Mouse (Mus musculus) hindbrain, embryonic 14.5 days (tissue): Measurements from ENCODE around the gene Gm10974. TPM values are rescaled to one million over a fixed set of nuclear protein-coding genes. Genes with fewer than 3 reads are reported as not detected.

ENCODE experiments used
- ATAC-seq: fragments of 200-750 bp; cut with Nextera tagmentation; 2 replicates; pipeline ENCODE4 v1.8.0; 2017; ENCODE audit warnings: moderate number of reproducible peaks, mild to moderate bottlenecking, moderate TSS enrichment, moderate library complexity; ENCODE audit not compliant: low FRiP score
- DNase-seq: peaks from one replicate; pipeline ENCODE4 v3.0.0-alpha.2; 2015; ENCODE audit warnings: low spot score
- H3K27ac ChIP-seq: fragments of 300-500 bp; sonication (generic); 2 replicates; pipeline ENCODE4 v1.5.1; 2014; ENCODE audit warnings: mild to moderate bottlenecking, moderate library complexity
- H3K27me3 ChIP-seq: fragments of 300-500 bp; sonication (generic); 2 replicates; pipeline ENCODE4 v1.6.1; 2014; ENCODE audit warnings: mild to moderate bottlenecking, low read length, mixed read lengths; ENCODE audit not compliant: control insufficient read depth, insufficient read depth
- H3K36me3 ChIP-seq: fragments of 300-500 bp; sonication (generic); replicated peaks from 2 replicates; pipeline ENCODE4 v1.6.1; 2014; ENCODE audit not compliant: control insufficient read depth, insufficient read depth
- H3K4me1 ChIP-seq: fragments of 300-500 bp; sonication (generic); replicated peaks from 2 replicates; pipeline ENCODE4 v1.6.1; 2014; ENCODE audit warnings: antibody characterized with exemption, low read length, mixed read lengths; ENCODE audit not compliant: control insufficient read depth, insufficient read depth
- H3K4me2 ChIP-seq: fragments of 300-500 bp; sonication (generic); replicated peaks from 2 replicates; pipeline ENCODE4 v1.6.1; 2014; ENCODE audit warnings: mild to moderate bottlenecking, moderate library complexity
- H3K4me3 ChIP-seq: fragments of 300-500 bp; sonication (generic); replicated peaks from 2 replicates; pipeline ENCODE4 v1.5.1; 2014; ENCODE audit warnings: mild to moderate bottlenecking, low read length
- H3K9ac ChIP-seq: fragments of 300-500 bp; sonication (generic); 2 replicates; pipeline ENCODE4 v1.6.1; 2014
- H3K9me3 ChIP-seq: fragments of 300-500 bp; sonication (generic); 2 replicates; pipeline ENCODE4 v1.6.1; 2016; ENCODE audit warnings: low read length; ENCODE audit not compliant: control insufficient read depth
- WGBS: fragments of 180-500 bp; shearing (Covaris S2); extraction: QIAGEN DNeasy Blood & Tissue Kit; methylation state at CpG from one replicate; pipeline ENCODE4 v1.1.7; 2014; 5-methylcytosine and 5-hydroxymethylcytosine counted together
- polyA plus RNA-seq: library from polyadenylated mRNA; unstranded; fragments of >200 nt; fragmentation: Nextera tagmentation; extraction: Ambion mirVana; gene quantifications from 2 replicates; pipeline ENCODE4 v1.2.1, GENCODE M21; 2014

Gm10974 gene
- polyA plus RNA-seq, 1 experiment from 2014 or later, result not detected

DNA sequence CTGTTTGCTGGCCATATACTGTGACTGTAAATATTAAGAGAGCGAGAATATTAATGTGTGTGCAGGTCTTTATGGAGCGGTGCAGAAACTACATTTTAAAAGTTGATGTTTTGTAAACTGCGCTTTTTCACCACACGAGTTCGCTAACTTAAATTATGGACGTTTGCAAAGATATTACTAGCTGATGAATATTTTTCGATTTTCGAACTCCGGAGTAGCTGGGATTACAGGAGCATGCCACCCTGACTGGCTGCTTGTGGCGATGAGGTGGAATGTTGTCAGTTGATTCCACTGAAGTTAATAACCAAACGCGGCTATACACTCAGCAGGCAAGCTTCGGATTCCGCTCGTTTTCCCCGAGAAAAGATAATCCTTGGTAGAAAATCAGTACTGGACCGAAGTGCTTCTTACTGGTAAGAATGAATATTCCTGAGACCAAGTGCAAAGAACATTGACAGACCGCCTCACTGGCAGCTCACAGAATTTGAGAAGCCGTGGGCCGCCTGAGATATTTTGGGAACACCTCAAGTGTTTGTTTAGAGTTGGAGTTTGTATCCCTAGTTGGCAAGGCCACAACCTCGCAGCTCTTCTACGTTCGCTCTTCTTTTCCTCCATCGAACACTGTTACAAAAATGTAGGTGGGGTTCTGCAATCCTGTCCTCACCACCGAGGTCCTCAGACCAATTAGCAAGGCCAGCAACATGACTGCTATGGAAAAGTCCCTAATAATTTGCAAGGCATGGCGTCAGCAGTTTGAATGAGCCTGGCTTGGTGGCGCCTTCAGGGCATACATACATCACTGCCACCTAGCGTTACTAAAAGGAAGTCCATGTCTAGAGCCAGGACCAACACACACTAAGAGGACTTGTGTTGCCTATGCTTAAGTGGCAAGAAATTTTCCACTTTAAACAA, 23.2 kb downstream of the Gm10974 start:
- no peak overlapping the region for H3K27ac ChIP-seq
- no peak overlapping the region for H3K9ac ChIP-seq
- peak overlapping the region; percentile 54 for H3K4me3 ChIP-seq
- peak; percentile 79; the same call in 1 of the 2 replicates for ATAC-seq
- WGBS, result 16% methylated on average over 28 of the region's 28 CpGs
- DNase-seq, result peak; percentile 80
- H3K9me3 ChIP-seq, result no peaks in the 10 kb centered on the region
- peak overlapping the region; percentile 94 for H3K4me2 ChIP-seq
- H3K27me3 ChIP-seq, result peaks cover 15% of the 10 kb centered on the region
- H3K4me1 ChIP-seq, result peaks cover 3% of the 10 kb centered on the region
- no peaks in the 10 kb centered on the region for H3K36me3 ChIP-seq

DNA sequence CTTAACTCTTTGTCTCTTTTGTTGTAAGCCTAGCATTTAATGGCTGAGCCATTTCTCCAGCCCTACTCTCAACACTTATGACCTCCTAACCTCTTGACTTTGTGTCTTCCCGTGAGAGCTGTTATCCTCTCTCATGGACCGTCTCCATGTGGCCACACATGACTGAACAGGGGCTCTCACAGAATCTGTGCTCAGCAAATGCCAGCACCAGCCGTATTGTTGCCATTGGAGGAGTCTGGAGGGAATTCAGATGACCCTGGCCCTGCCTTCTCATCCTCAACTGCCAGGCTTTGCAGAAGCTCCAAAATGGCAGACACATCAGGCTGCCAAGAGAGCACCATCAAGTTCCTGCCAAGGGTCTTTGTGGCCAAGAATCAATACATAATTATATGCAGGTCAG, 31.6 kb downstream of the Gm10974 start:
- Histone ChIP-seq H3K36me3 (no peaks in the 10 kb centered on the region), H3K4me1 (no peaks in the 10 kb centered on the region), H3K9ac (no peak overlapping the region), H3K27me3 (no peaks in the 10 kb centered on the region), H3K9me3 (no peaks in the 10 kb centered on the region), H3K4me2 (no peak overlapping the region), H3K27ac (no peak overlapping the region), H3K4me3 (no peak overlapping the region)
- ATAC-seq (no peak), DNase-seq (no peak)
- WGBS, result 29% methylated on average over 3 of the region's 3 CpGs

DNA sequence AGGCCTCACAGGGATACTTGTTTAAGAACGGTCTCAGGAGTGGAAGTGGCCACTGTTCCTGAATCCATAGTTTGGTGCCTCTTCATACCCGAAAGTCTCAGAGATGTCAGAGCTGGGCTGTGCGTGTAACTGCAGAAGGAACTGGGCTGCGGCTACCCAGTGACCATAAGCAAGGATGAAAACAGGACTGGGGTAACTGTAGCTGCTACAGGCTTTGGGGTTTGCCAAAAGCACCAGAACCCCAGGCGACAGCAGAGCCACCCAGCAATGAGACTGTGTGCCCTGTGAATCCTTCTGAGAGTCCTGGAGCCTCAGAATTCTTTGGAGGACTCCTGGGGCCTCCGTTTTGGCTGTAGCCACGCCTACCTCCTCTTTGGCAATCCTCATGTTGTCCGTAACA, 35.9 kb downstream of the Gm10974 start:
- Histone ChIP-seq H3K27me3 (no peaks in the 10 kb centered on the region), H3K4me2 (no peak overlapping the region), H3K4me3 (no peak overlapping the region), H3K9me3 (no peaks in the 10 kb centered on the region), H3K36me3 (no peaks in the 10 kb centered on the region), H3K4me1 (no peaks in the 10 kb centered on the region), H3K9ac (no peak overlapping the region), H3K27ac (no peak overlapping the region)
- 69% methylated on average over 8 of the region's 8 CpGs for WGBS
- ATAC-seq (no peak), DNase-seq (no peak)

DNA sequence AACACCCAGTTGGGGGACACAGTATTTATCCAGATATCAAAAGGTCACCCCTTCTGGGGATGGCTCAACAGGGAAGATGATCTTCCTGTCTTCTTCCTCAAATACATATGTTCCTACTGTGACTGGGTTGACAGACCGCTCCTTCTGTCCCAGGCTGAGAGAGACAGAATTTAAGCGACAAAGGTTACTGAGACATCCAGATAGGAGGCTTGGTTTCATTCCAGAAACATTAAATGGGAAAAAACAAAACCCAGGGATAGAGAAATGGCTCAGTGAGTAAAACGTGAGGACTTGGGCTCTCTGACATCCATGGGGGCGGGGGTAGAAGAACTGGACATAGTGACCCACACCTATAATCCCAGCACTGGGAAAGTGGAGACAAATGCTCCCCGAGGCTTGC, 37.2 kb downstream of the Gm10974 start:
- H3K27me3 ChIP-seq, result no peaks in the 10 kb centered on the region
- no peaks in the 10 kb centered on the region for H3K9me3 ChIP-seq
- no peak overlapping the region for H3K9ac ChIP-seq
- H3K4me3 ChIP-seq, result no peak overlapping the region
- H3K4me2 ChIP-seq, result no peak overlapping the region
- no peaks in the 10 kb centered on the region for H3K4me1 ChIP-seq
- H3K36me3 ChIP-seq, result no peaks in the 10 kb centered on the region
- DNase-seq (no peak), ATAC-seq (no peak)
- no peak overlapping the region for H3K27ac ChIP-seq
- 88% methylated on average over 5 of the region's 5 CpGs for WGBS

DNA sequence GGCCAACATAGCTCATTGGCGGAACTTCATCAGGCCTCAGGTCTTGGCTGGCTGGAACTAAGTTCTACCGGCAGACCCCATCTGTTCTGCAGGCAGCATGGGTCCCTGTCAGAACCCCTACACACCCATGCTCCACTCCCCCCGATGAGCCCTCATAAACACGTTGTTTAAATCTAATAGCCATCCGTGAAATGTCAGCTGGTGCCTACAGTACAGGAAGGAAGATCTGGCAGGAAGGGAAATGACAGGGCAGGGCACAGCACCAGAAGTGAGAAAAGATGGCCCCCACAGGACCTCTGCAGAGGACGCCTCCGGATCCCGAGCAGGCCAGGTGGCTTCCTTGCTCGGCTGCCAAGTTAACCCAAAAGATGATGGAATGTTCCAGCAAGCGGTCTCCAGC, 38.4 kb downstream of the Gm10974 start:
- WGBS, result 60% methylated on average over 10 of the region's 10 CpGs
- no peaks in the 10 kb centered on the region for H3K27me3 ChIP-seq
- no peaks in the 10 kb centered on the region for H3K9me3 ChIP-seq
- no peak for DNase-seq
- H3K9ac ChIP-seq, result no peak overlapping the region
- no peak overlapping the region for H3K4me3 ChIP-seq
- no peaks in the 10 kb centered on the region for H3K4me1 ChIP-seq
- no peak for ATAC-seq
- no peak overlapping the region for H3K27ac ChIP-seq
- H3K36me3 ChIP-seq, result no peaks in the 10 kb centered on the region
- H3K4me2 ChIP-seq, result no peak overlapping the region

DNA sequence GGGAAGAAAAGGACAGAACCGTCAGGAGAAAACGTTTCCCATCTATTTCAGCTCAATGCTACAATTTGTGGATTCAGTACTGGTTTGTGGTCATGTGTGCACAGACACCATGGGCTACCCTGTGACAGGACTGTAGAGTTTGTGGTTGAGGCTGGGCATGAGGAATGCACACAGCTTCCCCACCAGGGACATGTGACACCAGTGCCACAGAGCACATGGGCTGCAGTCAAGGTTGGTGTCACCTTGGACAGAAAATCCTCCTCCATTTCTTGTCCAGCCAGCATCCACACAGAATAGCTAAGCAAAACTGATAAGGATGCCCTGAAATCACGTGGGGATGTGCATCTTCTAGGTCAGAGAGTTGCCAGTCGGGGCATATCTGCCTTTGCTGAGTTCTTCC, 39.1 kb downstream of the Gm10974 start:
- ATAC-seq, result no peak
- 81% methylated on average over 4 of the region's 4 CpGs for WGBS

DNA sequence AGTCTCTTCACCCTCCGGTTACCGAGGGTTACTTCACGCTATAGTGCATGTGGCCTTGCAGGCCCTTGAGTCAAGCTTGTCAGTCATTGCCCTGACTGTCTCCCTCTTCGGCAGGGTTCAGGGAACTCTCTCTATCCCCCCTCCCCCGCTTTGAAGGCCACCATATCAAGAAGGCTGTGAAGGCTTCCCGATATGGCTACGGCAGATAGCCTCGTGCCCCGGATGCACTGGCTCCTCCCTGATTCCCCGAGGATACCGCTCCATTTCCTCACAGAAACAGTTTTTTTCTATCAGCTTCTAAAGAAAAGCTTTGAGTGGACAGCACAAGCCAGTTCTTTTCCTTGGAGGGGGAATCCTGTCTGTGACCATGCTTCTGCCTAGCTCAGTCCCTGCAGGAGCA, 39.8 kb downstream of the Gm10974 start:
- H3K4me1 ChIP-seq, result no peaks in the 10 kb centered on the region
- no peaks in the 10 kb centered on the region for H3K9me3 ChIP-seq
- ATAC-seq (no peak), DNase-seq (no peak)
- no peak overlapping the region for H3K4me2 ChIP-seq
- 53% methylated on average over 11 of the region's 11 CpGs for WGBS
- no peaks in the 10 kb centered on the region for H3K36me3 ChIP-seq
- no peak overlapping the region for H3K9ac ChIP-seq
- H3K4me3 ChIP-seq, result no peak overlapping the region
- H3K27ac ChIP-seq, result no peak overlapping the region
- no peaks in the 10 kb centered on the region for H3K27me3 ChIP-seq

More for the DNA sequence above, 39.1 kb downstream of the Gm10974 start:
- H3K27me3 ChIP-seq, result no peaks in the 10 kb centered on the region
- no peaks in the 10 kb centered on the region for H3K36me3 ChIP-seq
- H3K27ac ChIP-seq, result no peak overlapping the region
- no peaks in the 10 kb centered on the region for H3K4me1 ChIP-seq
- no peak overlapping the region for H3K4me3 ChIP-seq
- H3K4me2 ChIP-seq, result no peak overlapping the region
- H3K9me3 ChIP-seq, result no peaks in the 10 kb centered on the region
- DNase-seq, result no peak
- H3K9ac ChIP-seq, result no peak overlapping the region

DNA sequence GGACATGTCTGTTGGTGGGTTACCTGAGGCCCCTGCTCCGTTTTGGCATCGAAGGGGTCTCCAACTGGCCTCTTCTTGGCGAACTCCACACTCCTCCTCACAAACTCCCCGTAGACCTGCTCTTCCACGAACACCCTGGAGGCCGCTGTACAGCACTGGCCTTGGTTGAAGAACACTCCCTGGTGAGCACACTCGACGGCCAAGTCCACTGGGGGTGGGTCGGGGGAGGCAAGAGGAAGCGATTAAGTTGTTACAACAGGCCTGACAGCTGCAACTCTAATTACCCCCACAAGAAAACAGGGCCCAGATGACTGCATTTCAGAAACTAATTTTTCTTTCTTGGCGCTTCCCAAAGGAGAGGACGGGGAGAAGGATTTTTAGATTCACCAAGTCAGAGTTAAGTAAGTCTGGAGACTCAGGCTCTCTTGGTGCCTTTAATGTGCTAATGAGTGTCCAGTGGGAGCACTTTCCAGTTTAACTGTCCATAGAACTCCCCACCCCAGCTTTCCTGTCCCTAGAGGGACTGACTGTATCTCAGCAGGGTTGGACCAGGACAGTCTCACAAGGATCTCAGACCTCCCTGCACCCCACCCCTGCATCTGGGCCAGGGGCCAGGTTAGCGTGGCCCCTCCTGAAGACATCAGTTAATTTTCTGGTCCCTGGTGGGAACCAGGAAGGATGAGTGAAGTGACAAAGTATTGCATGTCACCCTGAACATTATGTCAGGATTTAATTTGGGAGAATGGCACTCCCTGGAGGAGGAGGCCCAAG, 40.4 kb downstream of the Gm10974 start:
- WGBS, result 54% methylated on average over 13 of the region's 13 CpGs
- ATAC-seq, result no peak

DNA sequence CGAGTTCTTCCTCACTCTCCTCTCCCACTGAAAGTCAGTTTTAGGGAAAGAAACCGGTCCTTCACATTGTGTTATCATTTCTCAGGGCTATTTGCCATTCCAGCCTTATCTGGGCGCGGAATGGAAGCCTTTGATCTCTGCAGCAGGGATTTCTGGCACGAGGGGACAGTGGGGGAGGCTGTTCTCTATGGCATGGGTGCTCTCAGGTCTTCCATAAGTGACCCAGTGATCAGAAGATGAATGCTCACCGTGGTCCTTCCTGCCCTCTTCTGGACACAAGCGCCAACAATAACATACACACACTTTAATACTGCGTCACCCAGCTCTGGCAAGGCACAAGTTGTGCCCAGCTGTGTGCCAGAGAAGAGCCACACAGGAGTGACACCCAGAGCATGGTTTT, 41.3 kb downstream of the Gm10974 start:
- no peaks in the 10 kb centered on the region for H3K9me3 ChIP-seq
- no peaks in the 10 kb centered on the region for H3K36me3 ChIP-seq
- 81% methylated on average over 8 of the region's 8 CpGs for WGBS
- no peak overlapping the region for H3K9ac ChIP-seq
- no peak for DNase-seq
- H3K27me3 ChIP-seq, result no peaks in the 10 kb centered on the region
- no peak overlapping the region for H3K4me2 ChIP-seq
- ATAC-seq, result no peak
- no peak overlapping the region for H3K27ac ChIP-seq
- no peak overlapping the region for H3K4me3 ChIP-seq
- no peaks in the 10 kb centered on the region for H3K4me1 ChIP-seq

More for the DNA sequence above, 40.4 kb downstream of the Gm10974 start:
- H3K9me3 ChIP-seq, result no peaks in the 10 kb centered on the region
- no peak overlapping the region for H3K4me3 ChIP-seq
- no peaks in the 10 kb centered on the region for H3K4me1 ChIP-seq
- H3K4me2 ChIP-seq, result no peak overlapping the region
- H3K9ac ChIP-seq, result no peak overlapping the region
- DNase-seq, result no peak
- H3K27ac ChIP-seq, result no peak overlapping the region
- H3K36me3 ChIP-seq, result no peaks in the 10 kb centered on the region
- H3K27me3 ChIP-seq, result no peaks in the 10 kb centered on the region
